Mouse (Mus musculus) 3134 (cell line): ENCODE measurements around the gene Ddx25.

Experiments
- DNase-seq: peaks from one replicate; pipeline ENCODE4 v3.0.0-alpha.2; 2011; ENCODE audit warnings: low spot score; ENCODE audit not compliant: insufficient read length; ENCODE audit errors: extremely low read depth

The Ddx25 gene

GRCm38 (mm10) chr9:35495471-35495870, 62.9 kb downstream of the Ddx25 start:
- DNase-seq, result no peak

- DNase-seq, result no peak
These were observed 63.4 kb downstream of the Ddx25 start for GRCm38 (mm10) chr9:35494937-35495336.

- DNase-seq, result no peak
These were observed 64.6 kb downstream of the Ddx25 start for GRCm38 (mm10) chr9:35493733-35494092.

DNA sequence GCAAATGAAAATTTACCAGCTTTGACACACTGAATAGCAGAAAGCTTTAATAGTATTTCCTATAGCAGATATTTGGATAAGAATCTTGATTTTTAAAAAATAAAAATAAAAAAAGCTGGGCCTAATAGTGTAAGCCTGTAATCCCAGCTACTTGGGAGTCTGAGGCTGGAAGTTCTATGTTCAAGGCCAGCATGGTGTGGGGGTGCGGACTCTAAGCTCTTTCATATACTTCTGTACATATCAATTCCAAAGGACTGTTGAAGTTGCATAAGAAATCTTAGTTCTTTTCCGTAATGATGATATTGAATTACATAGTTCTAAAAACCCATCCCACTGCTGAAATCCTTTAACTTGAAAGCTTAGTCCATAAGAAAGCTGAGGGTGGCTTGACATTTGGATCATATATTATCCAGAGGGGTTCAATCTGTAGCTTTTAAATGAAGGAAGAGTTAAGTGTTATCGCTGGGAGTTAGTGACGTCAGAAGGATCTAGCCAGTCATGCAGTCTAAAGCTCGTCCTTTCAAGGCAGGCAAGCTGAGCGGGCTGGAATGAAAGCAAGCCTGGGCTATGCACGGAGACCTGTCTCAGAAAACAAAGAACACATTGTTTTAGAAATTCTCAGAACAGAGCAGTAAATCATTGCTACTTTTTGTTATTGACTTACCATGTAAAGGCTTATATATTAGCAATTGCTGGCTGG, 65.1 kb downstream of the Ddx25 start:
- no peak for DNase-seq

- no peak for DNase-seq
These were observed 67.0 kb downstream of the Ddx25 start for GRCm38 (mm10) chr9:35491109-35491866.

DNA sequence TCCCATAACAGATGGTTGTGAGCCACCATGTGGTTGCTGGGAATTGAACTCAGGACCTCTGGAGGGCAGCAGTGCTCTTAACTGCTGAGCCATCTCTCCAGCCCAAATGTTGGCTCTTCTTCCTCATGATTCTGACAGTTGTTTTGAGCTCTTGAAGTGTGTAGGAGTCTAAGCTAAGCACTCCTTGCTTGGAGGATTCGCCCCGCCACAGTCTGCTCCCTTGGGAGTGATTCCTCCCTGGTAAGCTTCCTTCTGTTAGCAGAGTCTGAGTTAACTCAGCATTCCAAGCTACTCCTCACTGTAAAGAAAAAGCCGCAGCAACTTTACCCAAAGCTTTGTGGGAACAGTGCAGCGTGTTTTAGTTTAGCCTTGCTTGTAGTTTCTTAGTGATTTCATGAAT, 69.8 kb downstream of the Ddx25 start:
- no peak for DNase-seq
